Mouse (Mus musculus): Measurements from ENCODE around the gene Pithd1. TPM values are rescaled to one million over a fixed set of nuclear protein-coding genes. Genes with fewer than 3 reads are reported as not detected.

Pithd1 gene
- total RNA-seq, 2 experiments from 2014 or later, result 14.9 to 20.6 TPM

DNA sequence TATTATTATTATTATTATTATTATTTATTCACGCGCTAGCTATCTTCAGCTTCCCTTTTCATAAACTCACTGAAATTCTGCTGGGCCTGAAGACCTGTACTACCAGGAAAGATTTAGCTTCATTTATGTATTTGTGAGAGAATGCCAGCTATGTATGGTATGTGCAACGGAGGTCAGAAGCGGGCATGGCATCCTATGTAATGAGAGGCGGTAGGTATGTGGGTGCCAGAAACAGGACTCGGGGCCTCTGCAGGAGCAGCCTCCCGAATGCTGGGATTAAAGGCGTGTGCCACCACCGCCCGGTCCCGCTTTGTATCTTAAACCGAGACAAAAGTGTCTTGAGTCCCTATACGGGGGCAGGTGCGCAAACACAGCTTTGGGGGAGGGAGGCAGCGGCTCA, 24.1 kb downstream of the Pithd1 start:
- no peak for ATAC-seq (ENCODE audit: poor library complexity, severe bottlenecking)

DNA sequence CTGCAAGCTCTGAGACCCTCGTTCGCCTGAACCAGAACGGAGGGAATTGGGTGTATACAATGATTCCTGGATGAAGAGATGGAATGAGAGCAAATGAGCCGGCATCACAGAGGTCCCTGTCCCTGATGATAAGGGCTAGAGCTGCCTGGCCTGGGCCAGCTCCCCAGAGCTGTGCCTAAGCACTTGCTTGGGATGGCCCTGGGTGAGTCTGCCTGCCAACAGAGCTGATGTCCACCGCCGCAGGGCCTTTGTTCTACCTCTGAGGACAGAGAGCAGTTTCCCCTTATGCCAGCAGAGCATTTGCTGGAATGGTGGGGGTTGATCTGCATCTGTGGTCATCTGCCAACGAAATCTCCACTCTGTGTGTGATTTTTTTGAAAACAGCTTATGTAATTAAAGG, 24.9 kb downstream of the Pithd1 start:
- no peak for ATAC-seq (ENCODE audit: poor library complexity, severe bottlenecking)

DNA sequence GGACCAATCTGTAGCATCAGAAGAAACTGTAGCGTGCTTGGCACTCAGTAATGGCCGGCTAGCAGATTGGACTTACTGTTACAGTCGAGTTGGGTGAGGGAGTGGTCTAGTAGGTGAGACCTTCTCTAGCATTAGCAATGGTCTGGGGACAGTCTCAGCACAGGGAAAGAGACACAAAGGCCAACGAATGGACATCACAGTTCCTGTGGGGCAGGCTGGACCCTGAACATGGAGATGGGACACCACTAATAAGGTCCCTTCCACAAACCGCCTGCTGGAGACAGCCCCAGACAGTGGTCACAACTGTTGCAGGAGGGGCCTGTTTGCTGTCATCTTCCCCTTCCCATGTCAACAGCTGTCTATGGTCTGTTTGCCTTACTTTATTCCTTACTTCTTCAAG, 25.4 kb downstream of the Pithd1 start:
- no peak for ATAC-seq (ENCODE audit: poor library complexity, severe bottlenecking)

DNA sequence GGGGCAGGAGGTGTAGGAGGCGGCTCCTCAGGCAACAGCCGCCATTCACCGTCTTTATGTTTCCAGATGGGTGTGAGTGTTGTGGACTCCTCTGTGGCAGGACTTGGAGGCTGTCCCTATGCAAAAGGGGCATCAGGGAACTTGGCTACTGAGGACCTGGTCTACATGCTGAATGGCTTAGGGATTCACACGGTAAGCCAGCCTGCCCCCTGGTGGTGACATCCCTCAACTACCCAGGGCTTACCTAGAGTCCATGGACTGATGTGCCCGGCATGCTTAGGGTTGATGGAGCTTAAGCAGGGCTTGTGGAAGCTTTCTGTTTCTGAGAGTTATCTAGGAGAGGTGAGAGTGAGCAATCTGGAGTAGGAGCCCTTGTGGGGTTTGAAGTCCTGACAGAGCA, 26.3 kb downstream of the Pithd1 start:
- ATAC-seq (ENCODE audit: poor library complexity, severe bottlenecking), result peak; percentile 56

DNA sequence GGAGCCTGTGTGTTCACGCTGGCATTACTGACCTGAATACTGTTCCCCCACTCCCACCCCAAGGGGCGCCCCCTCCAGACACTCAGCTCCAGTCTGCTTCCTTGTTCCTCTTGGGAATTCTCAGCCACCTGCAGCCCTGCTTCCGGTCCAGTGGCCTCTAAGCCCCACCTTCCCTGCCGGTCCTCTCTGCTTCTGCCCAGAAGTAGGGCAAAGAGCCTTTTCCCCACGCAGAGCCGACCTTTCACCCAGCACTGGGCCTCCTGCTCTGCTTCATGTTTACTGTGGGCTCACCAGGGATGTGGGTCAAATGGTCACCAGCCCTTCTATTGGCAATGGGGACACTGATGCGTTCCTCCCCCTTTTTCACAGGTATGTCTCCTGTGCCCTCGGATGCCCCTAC, 28.7 kb downstream of the Pithd1 start:
- ATAC-seq (ENCODE audit: poor library complexity, severe bottlenecking), result no peak

DNA sequence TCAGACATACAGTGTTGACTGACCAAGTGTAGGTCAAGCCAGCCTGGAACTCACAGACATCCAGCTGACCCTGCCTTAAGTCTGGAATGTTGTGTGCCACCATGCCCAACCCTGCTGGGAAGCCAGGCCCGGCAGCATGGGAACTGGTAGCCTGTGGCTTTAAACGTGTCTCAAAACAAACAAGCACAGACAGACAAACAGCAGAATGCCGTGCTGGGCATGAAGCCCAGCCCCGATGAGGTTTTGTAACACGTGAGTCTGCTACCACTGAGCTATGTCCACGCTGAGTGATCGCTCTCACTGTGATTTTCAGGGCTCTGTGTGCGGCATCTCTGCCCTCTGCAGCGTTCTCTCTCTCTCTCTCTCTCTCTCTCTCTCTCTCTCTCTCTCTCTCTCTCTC, 31.2 kb downstream of the Pithd1 start:
- ATAC-seq (ENCODE audit: poor library complexity, severe bottlenecking), result no peak

DNA sequence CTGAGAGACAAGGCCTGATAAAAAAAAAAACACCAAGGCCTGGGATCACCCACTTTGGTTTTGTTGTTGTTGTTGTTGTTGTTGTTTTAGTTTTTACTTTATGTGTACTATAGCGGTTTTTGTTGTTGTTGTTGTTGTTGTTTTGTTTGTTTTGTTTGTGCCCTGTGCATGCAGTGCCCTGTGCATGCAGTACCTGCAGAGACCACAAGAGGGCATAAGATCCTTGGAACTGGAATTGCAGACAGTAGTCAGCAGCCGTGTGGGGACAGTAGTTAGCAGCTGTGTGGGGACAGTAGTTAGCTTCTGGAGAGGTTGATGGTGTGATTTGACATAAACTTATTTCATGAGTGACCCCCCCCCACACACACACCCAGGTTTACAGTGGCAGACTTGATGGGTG, 32.8 kb downstream of the Pithd1 start:
- ATAC-seq (ENCODE audit: poor library complexity, severe bottlenecking), result peak; percentile 86

DNA sequence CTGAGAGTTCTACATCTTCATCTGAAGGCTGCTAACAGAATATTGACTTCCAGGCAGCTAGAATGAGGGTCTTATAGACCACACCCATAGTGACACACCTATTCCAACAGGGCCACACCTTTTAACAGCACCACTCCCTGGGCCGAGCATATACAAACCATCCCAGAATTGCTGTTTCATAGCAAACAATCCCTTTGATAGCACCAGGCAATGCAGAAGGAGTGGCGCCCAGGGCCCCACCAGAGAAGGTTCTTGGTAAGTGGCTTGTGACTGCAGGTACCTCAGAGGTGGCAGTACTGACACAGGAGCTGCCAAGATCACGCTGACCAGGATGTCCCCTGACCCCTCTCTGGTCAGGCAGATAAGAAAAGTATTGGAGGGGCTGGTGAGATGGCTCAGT, 33.9 kb downstream of the Pithd1 start:
- ATAC-seq (ENCODE audit: poor library complexity, severe bottlenecking), result no peak

DNA sequence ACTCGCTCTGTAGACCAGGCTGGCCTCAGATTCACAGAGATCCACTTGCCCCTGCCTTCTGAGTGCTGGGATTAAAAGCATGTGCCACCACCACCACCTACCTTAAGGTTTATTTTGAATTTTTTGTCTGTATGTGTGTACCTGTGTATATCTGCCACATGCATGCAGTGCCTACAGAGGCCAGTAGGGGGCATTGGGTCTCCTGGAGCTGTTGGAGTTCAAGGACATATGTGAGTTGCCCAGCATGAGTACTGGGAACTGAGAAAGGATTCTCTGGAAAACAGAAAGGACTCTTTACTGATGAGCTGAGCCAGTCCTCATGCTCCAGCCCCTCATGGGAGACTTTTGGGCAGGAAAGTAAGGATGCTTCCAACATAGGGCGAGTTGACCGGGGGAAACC, 35.6 kb downstream of the Pithd1 start:
- ATAC-seq (ENCODE audit: poor library complexity, severe bottlenecking), result no peak

DNA sequence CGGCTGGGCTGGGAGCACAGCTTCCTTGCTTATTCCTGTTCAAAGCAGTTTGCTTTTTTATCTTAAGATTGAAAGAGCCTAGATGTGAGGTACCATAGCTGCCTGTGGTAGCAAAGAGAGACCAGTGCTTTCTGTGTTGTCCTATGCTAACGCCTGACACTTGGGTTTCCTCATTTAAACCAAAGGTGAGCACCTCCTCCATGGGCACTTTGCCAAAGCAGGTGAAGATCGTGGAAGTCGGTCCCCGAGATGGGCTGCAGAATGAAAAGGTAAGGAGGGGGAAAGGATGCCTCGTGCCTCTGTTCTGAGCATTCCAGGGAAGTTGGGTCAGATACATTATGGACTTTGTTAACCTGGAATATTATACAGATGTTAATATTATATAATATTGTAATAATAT, 36.7 kb downstream of the Pithd1 start:
- no peak for ATAC-seq (ENCODE audit: poor library complexity, severe bottlenecking)

DNA sequence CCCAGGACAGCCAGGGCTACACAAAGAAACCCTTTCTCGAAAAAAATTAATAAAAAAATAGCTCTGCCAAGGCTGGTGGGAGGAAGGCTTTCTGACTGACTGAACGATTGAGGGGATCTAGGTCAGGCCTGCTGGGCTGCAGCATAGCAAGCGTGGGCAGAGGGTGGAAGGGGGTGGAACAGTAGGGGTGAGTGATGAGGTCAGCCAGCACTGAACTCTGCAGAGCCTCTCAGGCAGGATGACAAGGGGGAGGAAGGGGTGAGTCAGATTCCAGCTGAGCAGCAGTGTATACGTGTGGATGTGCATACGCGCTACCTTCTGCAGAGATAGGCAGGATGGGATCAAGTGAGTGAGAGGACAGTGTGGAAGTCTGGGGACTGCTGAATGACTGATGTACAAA, 37.2 kb downstream of the Pithd1 start:
- ATAC-seq (ENCODE audit: poor library complexity, severe bottlenecking), result no peak

DNA sequence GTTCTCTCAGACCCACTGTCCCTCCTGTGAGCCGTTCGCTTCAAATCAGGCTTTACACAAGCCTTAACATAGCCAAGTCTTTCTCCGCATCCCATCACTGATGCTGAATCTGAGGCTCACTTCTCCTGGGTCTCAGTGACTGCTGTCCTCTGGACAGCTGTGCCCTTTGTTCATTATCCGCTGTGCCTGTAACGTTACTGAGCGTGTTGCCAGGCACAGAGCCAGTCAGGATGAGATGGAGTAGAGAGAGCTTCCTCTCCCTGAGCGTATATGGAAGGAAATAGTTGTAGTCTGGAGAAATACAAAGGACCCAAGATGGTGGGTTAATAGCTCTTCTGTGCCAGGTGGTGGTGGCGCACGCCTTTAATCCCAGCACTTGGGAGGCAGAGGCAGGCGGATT, 37.6 kb downstream of the Pithd1 start:
- no peak for ATAC-seq (ENCODE audit: poor library complexity, severe bottlenecking)

DNA sequence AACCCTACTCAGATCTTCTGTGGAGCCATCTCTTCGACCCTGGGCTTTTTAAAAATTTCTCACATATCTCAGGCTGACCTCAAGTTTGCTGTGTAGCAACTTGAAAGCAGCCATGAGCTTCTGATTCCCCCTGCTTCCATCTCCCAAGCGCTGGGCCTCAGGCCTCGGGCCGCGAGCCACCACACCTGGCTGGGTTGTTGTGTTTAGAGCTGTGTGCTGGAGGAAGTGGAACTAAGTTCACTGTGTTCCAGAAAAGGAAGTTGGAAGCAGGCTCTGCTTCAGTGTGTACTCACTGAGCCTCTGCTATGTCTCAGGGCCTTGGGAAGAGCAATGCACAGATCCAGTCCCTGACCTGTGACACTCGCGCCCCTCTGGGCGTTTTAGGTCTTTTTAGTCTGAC, 38.9 kb downstream of the Pithd1 start:
- peak; percentile 24; the same call in 1 of the 2 replicates for ATAC-seq (ENCODE audit: poor library complexity, severe bottlenecking)

DNA sequence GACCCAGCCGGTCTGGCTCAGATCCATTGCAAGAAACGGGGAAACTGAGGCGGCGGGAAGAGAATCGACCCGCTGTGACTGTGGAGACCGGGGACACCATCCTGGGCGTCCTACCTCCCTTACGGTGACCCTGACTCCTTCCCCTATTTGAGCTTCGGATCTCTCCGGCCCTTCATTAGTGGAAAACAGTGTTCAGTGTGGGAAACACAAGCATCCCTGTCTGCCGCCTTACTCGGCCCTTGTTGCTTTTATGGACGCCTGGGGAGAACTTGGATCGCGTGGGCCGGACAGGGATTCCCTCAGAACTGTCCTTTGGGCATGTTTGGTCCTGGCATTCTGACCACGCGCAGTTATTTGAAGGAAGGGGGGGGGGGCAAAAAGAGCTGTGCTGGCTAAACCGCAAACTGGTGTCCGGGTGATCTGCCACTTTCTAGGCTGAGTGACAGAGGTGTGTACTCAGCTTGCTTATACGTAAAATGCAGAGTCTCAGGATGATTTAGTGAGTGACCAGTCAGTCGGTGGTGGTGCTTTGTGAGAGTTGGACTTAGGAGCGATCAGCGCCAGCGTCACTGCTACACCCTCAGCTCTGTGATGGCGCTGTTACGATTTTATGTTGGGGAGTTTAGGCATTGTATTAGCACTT, 40.3 kb downstream of the Pithd1 start:
- ATAC-seq (ENCODE audit: poor library complexity, severe bottlenecking), result peak; percentile 22; the same call in 1 of the 2 replicates

DNA sequence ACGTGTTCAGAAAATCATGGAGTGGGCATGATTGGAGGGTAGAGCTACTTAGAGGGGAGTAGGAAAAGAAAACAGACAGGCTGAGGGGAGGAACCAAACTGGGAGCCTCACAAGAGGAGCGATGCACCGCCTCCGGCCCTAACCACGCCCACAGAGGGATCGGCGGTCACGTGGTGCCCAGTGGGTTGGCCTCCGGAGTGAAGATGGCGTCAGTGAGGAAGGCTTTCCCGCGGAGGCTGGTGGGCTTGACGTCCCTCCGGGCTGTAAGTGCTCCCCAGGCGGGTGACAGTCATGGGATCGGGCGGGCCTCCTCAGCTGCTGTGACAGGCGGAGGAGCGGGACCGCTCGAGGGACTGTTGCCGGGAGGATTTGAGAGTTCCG, 40.8 kb downstream of the Pithd1 start, which contains the start of gene Hmgcl:
Gene Hmgcl (plus strand): TSS at position 171 of the 381 bp plus-strand sequence.
- peak; percentile 93 for ATAC-seq (ENCODE audit: poor library complexity, severe bottlenecking)

DNA sequence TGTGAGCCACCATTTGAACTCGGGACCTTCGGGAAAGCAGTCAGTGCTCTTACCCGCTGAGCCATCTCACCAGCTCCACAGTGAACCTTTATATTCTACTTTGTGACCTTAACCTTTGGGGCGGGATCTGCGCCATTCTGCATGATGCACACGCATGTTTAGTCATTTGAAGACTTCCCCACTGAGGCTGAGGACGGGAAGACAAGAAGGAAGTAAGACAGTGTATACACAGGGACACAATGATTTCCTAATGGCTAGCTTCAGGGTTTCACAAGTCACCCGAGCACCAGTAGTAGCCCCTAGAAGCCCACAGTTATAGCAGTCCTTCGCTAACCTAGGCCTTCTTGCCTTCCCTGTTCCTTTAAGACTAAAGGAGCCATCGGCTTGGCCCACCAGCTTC, 41.4 kb downstream of the Pithd1 start:
- peak; percentile 65 for ATAC-seq (ENCODE audit: poor library complexity, severe bottlenecking)

DNA sequence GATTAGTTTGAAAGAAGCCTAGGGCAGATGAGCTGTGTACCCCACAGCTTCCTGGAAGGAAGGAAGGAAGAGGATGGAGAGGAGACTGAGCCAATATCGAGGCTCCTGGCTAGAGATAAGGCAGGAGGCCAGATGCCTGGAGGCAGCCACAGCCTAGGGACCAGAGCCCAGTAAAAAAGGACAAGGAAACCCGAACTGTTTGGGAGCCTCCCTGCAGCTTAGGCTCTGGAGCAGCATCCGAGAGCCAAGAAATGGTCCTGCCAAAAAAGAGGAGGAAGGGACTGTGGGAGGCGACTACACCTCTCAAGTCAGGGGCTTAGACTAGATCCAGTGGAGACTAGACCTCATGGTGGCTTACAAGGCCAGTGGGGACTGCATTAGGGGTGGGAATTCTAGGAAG, 43.7 kb downstream of the Pithd1 start:
- ATAC-seq (ENCODE audit: poor library complexity, severe bottlenecking), result no peak

DNA sequence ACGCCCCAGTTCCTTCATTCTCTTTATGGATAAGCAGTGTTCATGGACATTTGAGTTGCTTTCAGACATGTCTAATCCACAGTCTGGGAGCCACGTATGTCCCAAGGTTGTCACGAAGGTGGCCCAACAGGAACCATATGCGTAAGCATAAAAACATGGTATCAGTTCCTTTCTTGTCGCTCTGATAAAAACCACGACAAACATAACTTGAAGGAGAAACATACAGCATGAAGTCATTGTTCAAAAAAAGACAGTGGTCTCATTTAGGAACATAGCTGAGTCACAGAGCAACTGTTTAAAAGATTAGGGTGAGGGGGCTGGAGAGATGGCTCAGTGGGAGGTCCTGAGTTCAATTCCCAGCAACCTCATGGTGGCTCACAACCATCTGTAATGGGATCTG, 44.9 kb downstream of the Pithd1 start:
- no peak for ATAC-seq (ENCODE audit: poor library complexity, severe bottlenecking)

DNA sequence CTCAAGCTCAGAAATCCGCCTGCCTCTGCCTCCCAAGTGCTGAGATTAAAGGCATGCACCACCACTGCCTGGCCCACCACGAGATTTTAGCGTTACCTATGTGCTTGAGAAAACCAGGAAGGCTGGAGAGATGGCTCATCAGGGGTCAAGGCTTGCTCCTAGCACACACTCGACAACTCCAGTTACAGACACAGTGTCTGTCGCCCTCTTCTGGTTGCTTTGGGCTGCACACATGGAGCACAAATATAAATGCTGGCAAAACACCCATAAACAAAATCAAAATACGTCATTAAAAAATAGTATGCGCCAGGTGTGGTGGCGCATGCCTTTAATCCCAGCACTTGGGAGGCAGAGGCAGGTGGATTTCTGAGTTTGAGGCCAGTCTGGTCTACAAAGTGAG, 46.0 kb downstream of the Pithd1 start:
- 0 out of 2 replicates have a peak, but pooled peaks have one; percentile 36 for ATAC-seq (ENCODE audit: poor library complexity, severe bottlenecking)

DNA sequence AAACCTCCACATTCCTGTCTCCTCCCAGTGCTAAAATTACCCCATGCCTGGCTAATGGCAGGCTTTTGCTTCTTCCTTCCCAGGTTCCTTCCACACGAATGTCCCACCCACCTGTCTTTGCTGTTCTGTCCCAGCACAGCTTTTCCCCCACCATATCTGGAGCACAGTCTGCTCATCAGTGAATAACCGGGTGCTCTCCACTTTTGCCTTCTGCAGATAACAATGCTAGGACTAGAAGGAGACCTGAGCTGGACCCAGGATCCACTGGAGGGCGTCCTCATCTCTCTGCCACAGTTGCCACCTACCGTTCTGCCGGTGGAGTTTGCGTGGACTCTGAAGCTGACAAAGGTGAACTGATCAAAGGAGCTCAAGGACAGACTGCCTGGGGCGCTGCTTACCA, 48.2 kb downstream of the Pithd1 start:
- no peak for ATAC-seq (ENCODE audit: poor library complexity, severe bottlenecking)

DNA sequence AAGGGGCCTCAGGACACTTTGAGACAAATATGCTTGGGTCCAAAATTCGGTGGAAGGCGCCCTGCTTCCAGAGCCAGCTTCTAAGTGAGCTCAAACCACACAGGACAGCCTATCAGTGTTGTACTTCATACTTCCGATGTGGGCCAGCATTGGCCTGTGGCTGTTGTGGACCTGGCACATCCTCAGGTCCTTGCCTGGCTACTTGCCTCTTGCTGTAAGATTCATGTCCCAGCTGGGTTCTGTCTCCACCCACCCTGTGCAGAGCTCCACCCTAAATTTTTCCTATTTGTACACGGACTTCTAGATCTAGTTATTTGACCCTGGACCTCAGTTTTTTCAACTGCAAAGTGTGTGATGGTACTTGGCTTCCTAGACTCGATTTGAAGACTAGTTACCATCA, 51.6 kb downstream of the Pithd1 start:
- no peak for ATAC-seq (ENCODE audit: poor library complexity, severe bottlenecking)

DNA sequence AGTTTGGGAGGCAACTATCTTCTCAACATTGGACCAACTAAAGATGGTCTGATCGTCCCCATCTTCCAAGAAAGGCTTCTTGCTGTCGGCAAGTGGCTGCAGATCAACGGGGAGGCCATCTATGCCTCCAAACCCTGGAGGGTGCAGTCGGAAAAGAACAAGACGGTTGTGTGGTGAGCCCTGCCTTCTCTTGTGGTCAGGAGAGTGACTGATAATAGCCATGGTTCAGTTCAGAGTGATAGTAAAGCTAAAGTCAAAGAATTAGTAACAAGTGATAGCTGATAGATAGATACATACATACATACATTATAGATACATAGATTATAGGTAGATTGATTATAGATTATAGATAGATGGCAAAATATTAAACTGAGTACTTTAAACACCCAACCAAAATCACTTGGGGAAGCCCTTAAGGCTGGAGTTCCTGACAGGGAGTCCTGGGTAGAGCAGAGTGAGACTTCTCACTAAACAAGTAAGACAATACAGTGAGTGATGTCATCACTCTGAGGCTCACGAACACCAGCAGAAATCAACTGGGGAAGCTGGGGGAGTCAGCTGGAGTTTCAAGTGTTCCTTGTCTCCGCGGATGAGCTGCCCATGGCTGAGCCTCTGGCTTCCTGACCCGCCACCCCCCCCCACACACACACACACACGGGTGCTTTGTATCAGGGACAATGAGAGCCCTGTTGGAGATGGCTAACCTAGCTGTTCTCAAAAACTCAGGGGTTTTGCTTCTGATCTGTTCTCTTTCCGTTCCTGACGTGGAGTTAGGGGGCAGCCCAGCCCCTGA, 52.2 kb downstream of the Pithd1 start:
- ATAC-seq (ENCODE audit: poor library complexity, severe bottlenecking), result no peak

DNA sequence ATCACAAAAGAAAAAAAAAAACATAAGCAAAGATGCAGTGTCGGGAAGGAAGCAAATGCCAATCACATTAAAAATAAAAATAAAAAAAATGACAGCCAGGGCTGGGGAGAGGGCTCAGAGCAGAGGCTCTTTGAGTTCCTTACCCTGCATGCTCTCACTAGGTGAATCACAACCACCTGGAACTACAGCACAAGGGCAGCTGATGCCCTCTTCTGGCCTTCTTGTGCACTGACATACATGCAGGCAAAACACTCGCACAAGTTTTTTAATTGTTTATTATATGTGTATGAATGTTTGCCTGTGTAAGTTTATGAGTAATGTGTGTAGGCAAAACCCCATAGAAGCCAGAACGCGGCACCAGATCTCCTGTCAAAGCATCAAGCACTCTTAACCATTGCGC, 55.2 kb downstream of the Pithd1 start:
- ATAC-seq (ENCODE audit: poor library complexity, severe bottlenecking), result peak; percentile 67
